Mouse (Mus musculus) liver, embryonic 13.5 days (tissue): ENCODE results near the gene Gm13279. TPM values are rescaled to one million over a fixed set of nuclear protein-coding genes. Genes with fewer than 3 reads are reported as not detected.
"Not testable (repeated sequence)": the region's sequence is repeated elsewhere in the genome, so short reads cannot be mapped to it uniquely, and the experiment has no call there.

Experiments used
- ATAC-seq: fragments of 200-750 bp; cut with Nextera tagmentation; 2 replicates; pipeline ENCODE4 v1.8.0; 2017; ENCODE audit warnings: low read depth, mild to moderate bottlenecking, moderate number of reproducible peaks, moderate library complexity
- DNase-seq: peaks from one replicate; pipeline ENCODE4 v3.0.0; 2022
- H3K27ac ChIP-seq: fragments of 300-500 bp; sonication (generic); 2 replicates; pipeline ENCODE4 v1.5.1; 2015; ENCODE audit warnings: moderate library complexity, mild to moderate bottlenecking, inconsistent platforms
- H3K27me3 ChIP-seq: fragments of 300-500 bp; sonication (generic); 2 replicates; pipeline ENCODE4 v1.6.1; 2015; ENCODE audit warnings: mild to moderate bottlenecking, inconsistent platforms
- H3K36me3 ChIP-seq: fragments of 300-500 bp; sonication (generic); 2 replicates; pipeline ENCODE4 v1.6.1; 2015; ENCODE audit warnings: mild to moderate bottlenecking, inconsistent platforms
- H3K4me1 ChIP-seq: fragments of 300-500 bp; sonication (generic); replicated peaks from 2 replicates; pipeline ENCODE4 v1.6.1; 2015; ENCODE audit warnings: inconsistent platforms
- H3K4me2 ChIP-seq: fragments of 300-500 bp; sonication (generic); 2 replicates; pipeline ENCODE4 v1.6.1; 2015; ENCODE audit warnings: inconsistent platforms, mild to moderate bottlenecking, moderate library complexity
- H3K4me3 ChIP-seq: fragments of 300-500 bp; sonication (generic); replicated peaks from 2 replicates; pipeline ENCODE4 v1.5.1; 2015; ENCODE audit warnings: mild to moderate bottlenecking, inconsistent platforms
- H3K9ac ChIP-seq: fragments of 300-500 bp; sonication (generic); 2 replicates; pipeline ENCODE4 v1.6.1; 2015; ENCODE audit warnings: mild to moderate bottlenecking, inconsistent platforms
- H3K9me3 ChIP-seq: fragments of 300-500 bp; sonication (generic); replicated peaks from 2 replicates; pipeline ENCODE4 v1.6.1; 2016; ENCODE audit warnings: inconsistent platforms
- WGBS: fragments of 180-500 bp; shearing (Covaris S2); methylation state at CpG from one replicate; pipeline ENCODE4 v1.1.7; 2015; ENCODE audit not compliant: insufficient replicate concordance; 5-methylcytosine and 5-hydroxymethylcytosine counted together
- polyA plus RNA-seq: library from polyadenylated mRNA; unstranded; fragments of >200 nt; fragmentation: Nextera tagmentation; extraction: Ambion mirVana; gene quantifications from 2 replicates; pipeline ENCODE4 v1.2.1, GENCODE M21; 2015

Gm13279 gene
- polyA plus RNA-seq, 1 experiment from 2014 or later: not detected

DNA sequence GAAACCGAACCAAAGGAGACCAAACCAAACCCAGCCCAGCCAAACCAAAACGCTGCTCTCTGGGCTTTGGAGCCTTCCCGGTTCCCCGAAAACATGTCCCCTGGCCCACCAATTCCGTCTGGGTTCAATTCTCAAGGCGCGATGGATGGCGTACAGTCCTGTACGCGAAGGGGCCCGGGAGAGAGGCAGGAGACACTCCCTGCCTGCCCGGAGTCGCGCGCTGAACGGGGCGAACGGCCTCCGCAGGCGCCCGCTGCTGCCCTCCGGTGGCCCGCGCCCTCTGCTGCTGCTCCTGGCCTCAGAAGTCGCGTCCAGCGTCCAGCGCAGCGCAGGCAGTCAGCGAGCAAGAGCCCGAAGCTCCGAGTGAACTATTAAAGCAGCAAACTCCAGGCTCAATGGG, 23.7 kb upstream of the Gm13279 start, which contains the start of gene Gm13290:
Gm13290 (plus strand) TSS at position 301 of the 400 bp plus-strand sequence.
- not testable (repeated sequence) for H3K27ac ChIP-seq, H3K4me3 ChIP-seq, H3K4me1 ChIP-seq, DNase-seq, H3K36me3 ChIP-seq, H3K9ac ChIP-seq, H3K9me3 ChIP-seq, H3K4me2 ChIP-seq, ATAC-seq, H3K27me3 ChIP-seq
- WGBS: no CpG with 5 or more reads among the region's 32 CpGs

DNA sequence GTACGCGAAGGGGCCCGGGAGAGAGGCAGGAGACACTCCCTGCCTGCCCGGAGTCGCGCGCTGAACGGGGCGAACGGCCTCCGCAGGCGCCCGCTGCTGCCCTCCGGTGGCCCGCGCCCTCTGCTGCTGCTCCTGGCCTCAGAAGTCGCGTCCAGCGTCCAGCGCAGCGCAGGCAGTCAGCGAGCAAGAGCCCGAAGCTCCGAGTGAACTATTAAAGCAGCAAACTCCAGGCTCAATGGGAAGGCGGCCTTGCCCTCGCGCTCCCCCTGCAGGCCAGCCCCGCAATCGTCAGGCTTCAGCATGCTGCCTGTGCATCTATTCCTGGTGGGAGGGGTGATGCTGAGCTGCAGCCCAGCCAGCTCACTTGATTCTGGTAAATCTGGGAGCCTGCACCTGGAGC, 20.6 kb upstream of the Gm13279 start, which contains the start of gene Gm13289:
Gm13289 (plus strand) TSS at position 301 of the 400 bp plus-strand sequence.
- H3K9ac ChIP-seq, H3K9me3 ChIP-seq, ATAC-seq, H3K27ac ChIP-seq, H3K4me1 ChIP-seq, H3K4me2 ChIP-seq, H3K27me3 ChIP-seq, DNase-seq, H3K4me3 ChIP-seq, H3K36me3 ChIP-seq: not testable (repeated sequence)
- WGBS: no CpG with 5 or more reads among the region's 29 CpGs

DNA sequence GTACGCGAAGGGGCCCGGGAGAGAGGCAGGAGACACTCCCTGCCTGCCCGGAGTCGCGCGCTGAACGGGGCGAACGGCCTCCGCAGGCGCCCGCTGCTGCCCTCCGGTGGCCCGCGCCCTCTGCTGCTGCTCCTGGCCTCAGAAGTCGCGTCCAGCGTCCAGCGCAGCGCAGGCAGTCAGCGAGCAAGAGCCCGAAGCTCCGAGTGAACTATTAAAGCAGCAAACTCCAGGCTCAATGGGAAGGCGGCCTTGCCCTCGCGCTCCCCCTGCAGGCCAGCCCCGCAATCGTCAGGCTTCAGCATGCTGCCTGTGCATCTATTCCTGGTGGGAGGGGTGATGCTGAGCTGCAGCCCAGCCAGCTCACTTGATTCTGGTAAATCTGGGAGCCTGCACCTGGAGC, 17.6 kb upstream of the Gm13279 start, which contains the start of gene Gm13272:
Gm13272 (plus strand) TSS at position 301 of the 400 bp plus-strand sequence.
- not testable (repeated sequence) for ATAC-seq, H3K27me3 ChIP-seq, H3K4me3 ChIP-seq, H3K9me3 ChIP-seq, H3K4me1 ChIP-seq, H3K4me2 ChIP-seq, H3K9ac ChIP-seq, H3K27ac ChIP-seq, H3K36me3 ChIP-seq, DNase-seq
- WGBS: no CpG with 5 or more reads among the region's 29 CpGs

DNA sequence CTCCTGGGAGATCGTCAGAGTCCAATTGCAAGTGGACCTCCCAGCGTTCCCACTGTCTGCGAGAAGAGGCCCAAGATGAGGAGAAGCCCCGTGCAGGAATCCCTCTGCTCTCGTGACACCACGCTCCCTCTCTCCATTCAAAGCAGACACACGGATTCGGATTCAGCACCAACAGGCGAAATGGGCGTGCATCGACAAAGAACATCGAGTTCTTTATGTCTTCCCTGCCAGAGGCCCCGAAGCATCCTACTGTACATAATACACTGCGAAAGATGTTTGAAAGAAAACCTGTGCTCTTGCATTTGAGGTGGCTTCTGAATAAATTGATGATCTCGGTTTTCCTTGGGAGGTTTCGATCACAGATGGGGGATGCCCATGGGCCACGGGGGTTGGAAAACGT, 16.9 kb upstream of the Gm13279 start:
- WGBS: 38% methylated on average over 16 of the region's 18 CpGs
- not testable (repeated sequence) for H3K9ac ChIP-seq, DNase-seq, H3K27ac ChIP-seq, H3K36me3 ChIP-seq, H3K4me3 ChIP-seq, H3K27me3 ChIP-seq, H3K9me3 ChIP-seq, H3K4me1 ChIP-seq, ATAC-seq, H3K4me2 ChIP-seq

DNA sequence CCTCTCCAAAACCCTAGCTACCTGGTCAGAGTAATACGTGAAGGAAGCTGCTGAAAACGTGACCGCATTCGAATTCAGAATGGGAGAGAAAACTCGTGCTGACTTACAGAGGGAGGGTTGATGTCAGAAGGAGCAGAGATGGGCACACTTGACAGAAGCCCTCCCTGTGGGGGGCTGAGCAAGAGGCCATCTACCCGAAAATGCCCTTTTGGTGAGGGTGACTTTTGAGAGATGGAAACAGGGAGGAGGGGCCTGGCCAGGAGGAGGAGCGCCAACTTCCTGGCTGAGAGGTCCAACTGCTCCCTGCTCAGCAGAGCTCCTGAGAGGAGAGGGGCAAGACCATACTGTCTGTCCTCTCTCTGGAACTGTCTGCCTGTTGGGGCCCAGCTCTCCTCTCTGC, 15.4 kb upstream of the Gm13279 start, which contains the start of gene Ifnz:
Ifnz (plus strand) TSS at position 301 of the 400 bp plus-strand sequence.
- H3K9me3 ChIP-seq, DNase-seq, H3K4me1 ChIP-seq, H3K9ac ChIP-seq, ATAC-seq, H3K36me3 ChIP-seq, H3K27me3 ChIP-seq, H3K27ac ChIP-seq: not testable (repeated sequence)
- Histone ChIP-seq H3K4me2 (peak within 1 kb of the TSS; percentile 56), H3K4me3 (peak within 1 kb of the TSS; percentile 28)
- 15% methylated on average over 4 of the region's 7 CpGs for WGBS

DNA sequence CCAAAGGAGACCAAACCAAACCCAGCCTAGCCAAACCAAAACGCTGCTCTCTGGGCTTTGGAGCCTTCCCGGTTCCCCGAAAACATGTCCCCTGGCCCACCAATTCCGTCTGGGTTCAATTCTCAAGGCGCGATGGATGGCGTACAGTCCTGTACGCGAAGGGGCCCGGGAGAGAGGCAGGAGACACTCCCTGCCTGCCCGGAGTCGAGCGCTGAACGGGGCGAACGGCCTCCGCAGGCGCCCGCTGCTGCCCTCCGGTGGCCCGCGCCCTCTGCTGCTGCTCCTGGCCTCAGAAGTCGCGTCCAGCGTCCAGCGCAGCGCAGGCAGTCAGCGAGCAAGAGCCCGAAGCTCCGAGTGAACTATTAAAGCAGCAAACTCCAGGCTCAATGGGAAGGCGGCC, 14.9 kb upstream of the Gm13279 start:
- not testable (repeated sequence) for ATAC-seq, H3K9me3 ChIP-seq, DNase-seq, H3K4me1 ChIP-seq, H3K36me3 ChIP-seq, H3K27ac ChIP-seq, H3K9ac ChIP-seq, H3K27me3 ChIP-seq
- WGBS: 0% methylated on average over 4 of the region's 31 CpGs
- H3K4me3 ChIP-seq: peak overlapping the region; percentile 28
- peak overlapping the region; percentile 56 for H3K4me2 ChIP-seq

DNA sequence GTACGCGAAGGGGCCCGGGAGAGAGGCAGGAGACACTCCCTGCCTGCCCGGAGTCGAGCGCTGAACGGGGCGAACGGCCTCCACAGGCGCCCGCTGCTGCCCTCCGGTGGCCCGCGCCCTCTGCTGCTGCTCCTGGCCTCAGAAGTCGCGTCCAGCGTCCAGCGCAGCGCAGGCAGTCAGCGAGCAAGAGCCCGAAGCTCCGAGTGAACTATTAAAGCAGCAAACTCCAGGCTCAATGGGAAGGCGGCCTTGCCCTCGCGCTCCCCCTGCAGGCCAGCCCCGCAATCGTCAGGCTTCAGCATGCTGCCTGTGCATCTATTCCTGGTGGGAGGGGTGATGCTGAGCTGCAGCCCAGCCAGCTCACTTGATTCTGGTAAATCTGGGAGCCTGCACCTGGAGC, 11.8 kb upstream of the Gm13279 start, which contains the start of gene Gm13276:
Gm13276 (plus strand) TSS at position 301 of the 400 bp plus-strand sequence.
- not testable (repeated sequence) for H3K9me3 ChIP-seq, DNase-seq, H3K27me3 ChIP-seq, H3K4me1 ChIP-seq, ATAC-seq, H3K4me3 ChIP-seq, H3K36me3 ChIP-seq, H3K27ac ChIP-seq, H3K4me2 ChIP-seq, H3K9ac ChIP-seq
- no CpG with 5 or more reads among the region's 27 CpGs for WGBS

DNA sequence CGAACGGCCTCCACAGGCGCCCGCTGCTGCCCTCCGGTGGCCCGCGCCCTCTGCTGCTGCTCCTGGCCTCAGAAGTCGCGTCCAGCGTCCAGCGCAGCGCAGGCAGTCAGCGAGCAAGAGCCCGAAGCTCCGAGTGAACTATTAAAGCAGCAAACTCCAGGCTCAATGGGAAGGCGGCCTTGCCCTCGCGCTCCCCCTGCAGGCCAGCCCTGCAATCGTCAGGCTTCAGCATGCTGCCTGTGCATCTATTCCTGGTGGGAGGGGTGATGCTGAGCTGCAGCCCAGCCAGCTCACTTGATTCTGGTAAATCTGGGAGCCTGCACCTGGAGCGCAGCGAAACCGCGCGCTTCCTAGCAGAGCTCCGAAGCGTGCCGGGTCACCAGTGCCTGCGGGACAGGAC, 8.8 kb upstream of the Gm13279 start, which contains the start of gene Gm13277:
Gm13277 (plus strand) TSS at position 231 of the 400 bp plus-strand sequence.
- not testable (repeated sequence) for H3K9ac ChIP-seq, H3K9me3 ChIP-seq, H3K4me3 ChIP-seq, H3K36me3 ChIP-seq, H3K27ac ChIP-seq, H3K4me1 ChIP-seq, DNase-seq, ATAC-seq, H3K27me3 ChIP-seq, H3K4me2 ChIP-seq
- WGBS: 0% methylated on average over 4 of the region's 28 CpGs

DNA sequence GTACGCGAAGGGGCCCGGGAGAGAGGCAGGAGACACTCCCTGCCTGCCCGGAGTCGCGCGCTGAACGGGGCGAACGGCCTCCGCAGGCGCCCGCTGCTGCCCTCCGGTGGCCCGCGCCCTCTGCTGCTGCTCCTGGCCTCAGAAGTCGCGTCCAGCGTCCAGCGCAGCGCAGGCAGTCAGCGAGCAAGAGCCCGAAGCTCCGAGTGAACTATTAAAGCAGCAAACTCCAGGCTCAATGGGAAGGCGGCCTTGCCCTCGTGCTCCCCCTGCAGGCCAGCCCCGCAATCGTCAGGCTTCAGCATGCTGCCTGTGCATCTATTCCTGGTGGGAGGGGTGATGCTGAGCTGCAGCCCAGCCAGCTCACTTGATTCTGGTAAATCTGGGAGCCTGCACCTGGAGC, 5.9 kb upstream of the Gm13279 start, which contains the start of gene Gm13278:
Gm13278 (plus strand) TSS at position 301 of the 400 bp plus-strand sequence.
- no CpG with 5 or more reads among the region's 28 CpGs for WGBS
- DNase-seq, H3K27ac ChIP-seq, ATAC-seq, H3K9ac ChIP-seq, H3K4me3 ChIP-seq, H3K9me3 ChIP-seq, H3K36me3 ChIP-seq, H3K4me2 ChIP-seq, H3K27me3 ChIP-seq, H3K4me1 ChIP-seq: not testable (repeated sequence)

DNA sequence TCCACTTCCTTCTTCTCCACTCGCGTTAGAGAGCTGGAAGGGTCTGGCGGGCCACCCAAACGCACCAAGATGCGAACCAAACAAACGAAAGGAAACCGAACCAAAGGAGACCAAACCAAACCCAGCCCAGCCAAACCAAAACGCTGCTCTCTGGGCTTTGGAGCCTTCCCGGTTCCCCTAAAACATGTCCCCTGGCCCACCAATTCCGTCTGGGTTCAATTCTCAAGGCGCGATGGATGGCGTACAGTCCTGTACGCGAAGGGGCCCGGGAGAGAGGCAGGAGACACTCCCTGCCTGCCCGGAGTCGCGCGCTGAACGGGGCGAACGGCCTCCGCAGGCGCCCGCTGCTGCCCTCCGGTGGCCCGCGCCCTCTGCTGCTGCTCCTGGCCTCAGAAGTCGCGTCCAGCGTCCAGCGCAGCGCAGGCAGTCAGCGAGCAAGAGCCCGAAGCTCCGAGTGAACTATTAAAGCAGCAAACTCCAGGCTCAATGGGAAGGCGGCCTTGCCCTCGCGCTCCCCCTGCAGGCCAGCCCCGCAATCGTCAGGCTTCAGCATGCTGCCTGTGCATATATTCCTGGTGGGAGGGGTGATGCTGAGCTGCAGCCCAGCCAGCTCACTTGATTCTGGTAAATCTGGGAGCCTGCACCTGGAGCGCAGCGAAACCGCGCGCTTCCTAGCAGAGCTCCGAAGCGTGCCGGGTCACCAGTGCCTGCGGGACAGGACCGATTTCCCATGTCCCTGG, 3.1 kb upstream of the Gm13279 start, which contains the start of gene Gm13275:
Gm13275 (plus strand) TSS at position 552 of the 740 bp plus-strand sequence.
- H3K4me2 ChIP-seq, H3K27me3 ChIP-seq, ATAC-seq, DNase-seq, H3K9me3 ChIP-seq, H3K4me3 ChIP-seq, H3K36me3 ChIP-seq, H3K9ac ChIP-seq, H3K4me1 ChIP-seq, H3K27ac ChIP-seq: not testable (repeated sequence)
- 0% methylated on average over 12 of the region's 52 CpGs for WGBS

DNA sequence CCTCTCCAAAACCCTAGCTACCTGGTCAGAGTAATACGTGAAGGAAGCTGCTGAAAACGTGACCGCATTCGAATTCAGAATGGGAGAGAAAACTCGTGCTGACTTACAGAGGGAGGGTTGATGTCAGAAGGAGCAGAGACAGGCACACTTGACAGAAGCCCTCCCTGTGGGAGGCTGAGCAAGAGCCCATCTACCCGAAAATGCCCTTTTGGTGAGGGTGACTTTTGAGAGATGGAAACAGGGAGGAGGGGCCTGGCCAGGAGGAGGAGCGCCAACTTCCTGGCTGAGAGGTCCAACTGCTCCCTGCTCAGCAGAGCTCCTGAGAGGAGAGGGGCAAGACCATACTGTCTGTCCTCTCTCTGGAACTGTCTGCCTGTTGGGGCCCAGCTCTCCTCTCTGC, 2.2 kb downstream of the Gm13279 start, which contains the start of gene Gm13285:
Gm13285 (plus strand) TSS at position 301 of the 400 bp plus-strand sequence.
- not testable (repeated sequence) for H3K36me3 ChIP-seq, H3K4me3 ChIP-seq, ATAC-seq, H3K9me3 ChIP-seq, H3K27me3 ChIP-seq, DNase-seq, H3K4me2 ChIP-seq, H3K27ac ChIP-seq, H3K4me1 ChIP-seq, H3K9ac ChIP-seq
- 8% methylated on average over 5 of the region's 7 CpGs for WGBS
